Comparison of ENCODE assay signal across 8 mouse cellular contexts in genomic region chr2:122636686-122637085, GRCm38 (mm10). TPM values are rescaled to one million over a fixed set of nuclear protein-coding genes. Genes with fewer than 3 reads are reported as not detected.
DNase-seq lines count a peak whose midpoint lies in the region; ATAC-seq and TF ChIP-seq lines count a peak whose summit lies in the region.

Gene AA467197 (plus strand): TSS chr2:122636986.

- 0 out of 2 replicates have a peak, but pooled peaks cover 5% of the 10 kb centered on the region for H3K27me3 ChIP-seq in lung, postnatal 0 days (replicated peaks; ENCODE audit: insufficient read depth, low read length)
- 0 out of 2 replicates have a peak, but pooled peaks cover 5% of the 10 kb centered on the region for H3K27me3 ChIP-seq in forebrain, embryonic 14.5 days (replicated peaks; ENCODE audit: control insufficient read depth, insufficient read depth, low read length)
- peaks cover 14% of the 10 kb centered on the region; the same call in 1 of the 2 replicates for H3K27me3 ChIP-seq in limb, embryonic 15.5 days
- no peaks in the 10 kb centered on the region for H3K27me3 ChIP-seq in small intestine, adult 2 months (ENCODE audit: control insufficient read depth, insufficient read depth, low read length)

- 0 out of 2 replicates have a peak within 1 kb of the TSS, but pooled peaks have one; percentile 14 for H3K4me3 ChIP-seq in lung, postnatal 0 days (ENCODE audit: low read depth, low read length)
- H3K4me3 ChIP-seq in forebrain, embryonic 14.5 days (ENCODE audit: low read depth, low read length): peak within 1 kb of the TSS; percentile 33
- peak within 1 kb of the TSS; percentile 39 for H3K4me3 ChIP-seq in limb, embryonic 15.5 days
- H3K4me3 ChIP-seq in small intestine, adult 2 months (ENCODE audit: low read depth, low read length): peak within 1 kb of the TSS; percentile 80

- 42% methylated on average over 3 of the region's 3 CpGs for WGBS in lung, postnatal 0 days
- 79% methylated on average over 3 of the region's 3 CpGs for WGBS in forebrain, embryonic 14.5 days
- 59% methylated on average over 3 of the region's 3 CpGs for WGBS in limb, embryonic 15.5 days
- 60% methylated on average over 3 of the region's 3 CpGs for WGBS in small intestine, adult 2 months

- TF ChIP-seq CTCF in lung, postnatal 0 days (IDR thresholded peaks at IDR 0.05): no peak
- no peak for TF ChIP-seq CTCF in small intestine, adult 2 months (IDR thresholded peaks at IDR 0.05; ENCODE audit: extremely low read depth, insufficient read length, insufficient replicate concordance, low read depth, low read length)

- no peak for TF ChIP-seq POLR2A in small intestine, adult 2 months (IDR thresholded peaks at IDR 0.05; ENCODE audit: low read depth, low read length)

- peaks cover 5% of the 10 kb centered on the region; the same call in 1 of the 2 replicates for H3K36me3 ChIP-seq in lung, postnatal 0 days (ENCODE audit: insufficient read depth, low read length)
- peaks cover 22% of the 10 kb centered on the region for H3K36me3 ChIP-seq in forebrain, embryonic 14.5 days (ENCODE audit: control insufficient read depth, insufficient read depth, low read length)
- H3K36me3 ChIP-seq in limb, embryonic 15.5 days: peaks cover 15% of the 10 kb centered on the region
- peaks cover 8% of the 10 kb centered on the region for H3K36me3 ChIP-seq in small intestine, adult 2 months (ENCODE audit: control insufficient read depth, insufficient read depth, low read length)

- no peak within 1 kb of the TSS for H3K27ac ChIP-seq in lung, postnatal 0 days (ENCODE audit: low read length)
- no peak within 1 kb of the TSS for H3K27ac ChIP-seq in forebrain, embryonic 14.5 days (ENCODE audit: low read depth, low read length)
- no peak within 1 kb of the TSS for H3K27ac ChIP-seq in limb, embryonic 15.5 days
- no peak within 1 kb of the TSS for H3K27ac ChIP-seq in small intestine, adult 2 months (ENCODE audit: insufficient read depth, low read depth, low read length)

- no peak for ATAC-seq in lung, postnatal 0 days
- ATAC-seq in forebrain, embryonic 14.5 days: no peak
- no peak for ATAC-seq in limb, embryonic 15.5 days (ENCODE audit: insufficient number of reproducible peaks, low FRiP score, low TSS enrichment, low read depth)

- H3K4me2 ChIP-seq in lung, postnatal 0 days (replicated peaks; ENCODE audit: low read depth, low read length): peak within 1 kb of the TSS; percentile 52
- peak within 1 kb of the TSS; percentile 69 for H3K4me2 ChIP-seq in forebrain, embryonic 14.5 days (ENCODE audit: low read length)
- H3K4me2 ChIP-seq in limb, embryonic 15.5 days: peak within 1 kb of the TSS; percentile 76

- H3K9ac ChIP-seq in lung, postnatal 0 days (replicated peaks; ENCODE audit: low read depth): no peak within 1 kb of the TSS
- H3K9ac ChIP-seq in forebrain, embryonic 14.5 days (ENCODE audit: low read length): peak within 1 kb of the TSS; percentile 48
- no peak within 1 kb of the TSS for H3K9ac ChIP-seq in limb, embryonic 15.5 days

- TF ChIP-seq EP300 in lung, postnatal 0 days (IDR thresholded peaks at IDR 0.05): no peak

- H3K9me3 ChIP-seq in lung, postnatal 0 days (ENCODE audit: low read length): no peaks in the 10 kb centered on the region
- no peaks in the 10 kb centered on the region for H3K9me3 ChIP-seq in forebrain, embryonic 14.5 days (replicated peaks; ENCODE audit: control insufficient read depth, low read length)
- no peaks in the 10 kb centered on the region for H3K9me3 ChIP-seq in limb, embryonic 15.5 days

- no peaks in the 10 kb centered on the region for H3K4me1 ChIP-seq in lung, postnatal 0 days (ENCODE audit: insufficient read depth, low read depth, low read length)
- H3K4me1 ChIP-seq in forebrain, embryonic 14.5 days (ENCODE audit: control insufficient read depth, insufficient read depth, low read length): peaks cover 12% of the 10 kb centered on the region
- H3K4me1 ChIP-seq in limb, embryonic 15.5 days: peaks cover 7% of the 10 kb centered on the region
- peaks cover under 1% of the 10 kb centered on the region; the same call in 1 of the 2 replicates for H3K4me1 ChIP-seq in small intestine, adult 2 months (ENCODE audit: control insufficient read depth, insufficient read depth, insufficient read length, low read length)

- DNase-seq in lung, postnatal 0 days (ENCODE audit: low spot score): no peak
- DNase-seq in lung, postnatal 25 days (ENCODE audit: low spot score): no peak
- DNase-seq in forebrain, embryonic 14.5 days (ENCODE audit: low spot score): no peak
- no peak for DNase-seq in gastrocnemius, postnatal 14 days
- no peak for DNase-seq in layer of hippocampus, adult 9-10 months (ENCODE audit: low spot score)
- DNase-seq in left cerebral cortex, postnatal 4 days: no peak

- intact Hi-C loops in gastrocnemius, postnatal 14 days (cut with DNase I; ENCODE audit: low total_unique reads): loop anchor here (10.0 kb wide), 1 partner anchor 118 kb away; no protein-coding TSS in a partner anchor
- intact Hi-C loops in left cerebral cortex, postnatal 4 days (cut with DNase I): loop anchor here (10.0 kb wide), 1 partner anchor 118 kb away; no protein-coding TSS in a partner anchor

RNA-seq across cellular contexts. Expression of gene AA467197, which starts in this region (rescaled TPM):
- polyA plus RNA-seq in lung, postnatal 0 days (2015; fragmentation: Nextera tagmentation; extraction: Ambion mirVana): 1.3 and 2.6 TPM in 2 replicates
- polyA plus RNA-seq in forebrain, embryonic 14.5 days (2014; fragmentation: Nextera tagmentation; extraction: Ambion mirVana): 0.36 TPM in 1 of 2 replicates, not detected in the other
- polyA plus RNA-seq in limb, embryonic 15.5 days (2015; fragmentation: Nextera tagmentation; extraction: Ambion mirVana): 0.35 TPM in 1 of 2 replicates, not detected in the other
- 8.6 and 9.7 TPM in 2 replicates for polyA plus RNA-seq in small intestine, adult 2 months (2012; rRNA removed)
- not detected for total RNA-seq in gastrocnemius, postnatal 14 days (2021)
- total RNA-seq in left cerebral cortex, postnatal 4 days (2021): not detected

Comparison
In these comparisons a context has a peak if more than half of its experiments do, and no peak if none do; other contexts are left out.
1. H3K4me3 ChIP-seq: peak in every context shown above with its lines; median percentile 80 in small intestine, adult 2 months; 39 in limb, embryonic 15.5 days; 33 in forebrain, embryonic 14.5 days; 14 in lung, postnatal 0 days.